Mouse (Mus musculus) kidney, postnatal 0 days (tissue): ENCODE data around the gene Rpe65. TPM values are rescaled to one million over a fixed set of nuclear protein-coding genes. Genes with fewer than 3 reads are reported as not detected.
A peak's percentile ranks its signal among the peaks of the same experiment; 100 is the strongest.

ENCODE experiments used
- ATAC-seq: fragments of 200-750 bp; cut with Nextera tagmentation; replicated peaks from 2 replicates; pipeline ENCODE4 v1.8.0; 2017; ENCODE audit warnings: low read depth, moderate number of reproducible peaks, moderate TSS enrichment, moderate library complexity; ENCODE audit not compliant: low FRiP score
- DNase-seq: peaks from one replicate; pipeline ENCODE4 v3.0.0-alpha.2; 2016; ENCODE audit warnings: low spot score
- H3K27ac ChIP-seq: fragments of 300-500 bp; sonication (generic); 2 replicates; pipeline ENCODE4 v1.5.1; 2014; ENCODE audit warnings: mild to moderate bottlenecking
- H3K27me3 ChIP-seq: fragments of 300-500 bp; sonication (generic); 2 replicates; pipeline ENCODE4 v1.6.1; 2014; ENCODE audit warnings: low read length, mixed read lengths; ENCODE audit not compliant: insufficient read depth
- H3K36me3 ChIP-seq: fragments of 300-500 bp; sonication (generic); 2 replicates; pipeline ENCODE4 v1.6.1; 2014; ENCODE audit warnings: low read length, mixed read lengths; ENCODE audit not compliant: insufficient read depth
- H3K4me1 ChIP-seq: fragments of 300-500 bp; sonication (generic); replicated peaks from 2 replicates; pipeline ENCODE4 v1.6.1; 2014; ENCODE audit warnings: antibody characterized with exemption, low read length, mixed read lengths; ENCODE audit not compliant: insufficient read depth
- H3K4me2 ChIP-seq: fragments of 300-500 bp; sonication (generic); 2 replicates; pipeline ENCODE4 v1.6.1; 2014; ENCODE audit warnings: mild to moderate bottlenecking, low read length, moderate library complexity, mixed read lengths
- H3K4me3 ChIP-seq: fragments of 300-500 bp; sonication (generic); replicated peaks from 2 replicates; pipeline ENCODE4 v1.5.1; 2014; ENCODE audit warnings: low read depth, low read length
- H3K9ac ChIP-seq: fragments of 300-500 bp; sonication (generic); 2 replicates; pipeline ENCODE4 v1.6.1; 2014; ENCODE audit warnings: low read depth, low read length
- H3K9me3 ChIP-seq: fragments of 300-500 bp; sonication (generic); replicated peaks from 2 replicates; pipeline ENCODE4 v1.6.1; 2016; ENCODE audit warnings: low read length, inconsistent platforms, mixed read lengths
- CTCF ChIP-seq: IDR thresholded peaks from 2 replicates; pipeline ENCODE4 v1.5.1; 2016; ENCODE audit warnings: antibody characterized with exemption, low read depth, mild to moderate bottlenecking, moderate library complexity
- WGBS: fragments of 180-500 bp; shearing (Covaris S2); extraction: QIAGEN DNeasy Blood & Tissue Kit; methylation state at CpG from one replicate; pipeline ENCODE4 v1.1.7; 2014; 5-methylcytosine and 5-hydroxymethylcytosine counted together
- polyA plus RNA-seq: library from polyadenylated mRNA; unstranded; fragments of >200 nt; fragmentation: Nextera tagmentation; extraction: Ambion mirVana; gene quantifications from 2 replicates; pipeline ENCODE4 v1.2.1, GENCODE M21; 2015

The Rpe65 gene
- not detected in 2 replicates for polyA plus RNA-seq

GRCm38 (mm10) chr3:159598875-159599274 is at the start of gene Rpe65:
Gene Rpe65, plus strand, starts transcription at chr3:159599175.
- DNase-seq: no peak
- no peak within 1 kb of the TSS for H3K4me3 ChIP-seq

DNA sequence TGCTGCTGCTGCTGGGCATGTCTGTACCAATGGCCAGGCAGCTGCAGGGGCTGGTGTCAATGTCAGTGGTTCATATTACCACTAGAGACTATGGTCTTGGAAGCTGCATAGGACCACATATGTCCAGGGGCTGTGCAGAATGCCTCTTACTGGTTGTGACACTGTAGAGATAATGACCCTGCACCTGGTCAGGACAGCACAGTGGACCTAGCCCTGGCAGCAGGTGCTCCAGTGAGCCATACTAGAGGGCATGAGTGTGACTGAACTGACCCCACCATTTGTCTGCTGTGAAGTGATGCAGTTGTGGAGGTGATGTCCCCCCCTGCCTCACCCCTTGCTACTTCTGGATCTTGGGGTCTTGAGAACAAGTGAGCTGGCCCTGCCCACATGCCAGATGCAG is 48.8 kb upstream of the Rpe65 start:
- Histone ChIP-seq H3K9me3 (no peaks in the 10 kb centered on the region), H3K27me3 (no peaks in the 10 kb centered on the region), H3K27ac (no peak overlapping the region), H3K36me3 (no peaks in the 10 kb centered on the region), H3K4me1 (no peaks in the 10 kb centered on the region), H3K4me3 (no peak overlapping the region), H3K4me2 (no peak overlapping the region), H3K9ac (no peak overlapping the region)
- no peak for TF ChIP-seq CTCF
- DNase-seq (no peak), ATAC-seq (0 out of 2 replicates have a peak, but pooled peaks have one; percentile 13)

More at GRCm38 (mm10) chr3:159598875-159599274, at the start of gene Rpe65:
- Histone ChIP-seq H3K4me2 (no peak within 1 kb of the TSS), H3K9ac (no peak within 1 kb of the TSS), H3K36me3 (no peaks in the 10 kb centered on the region), H3K27me3 (no peaks in the 10 kb centered on the region), H3K9me3 (no peaks in the 10 kb centered on the region), H3K27ac (no peak within 1 kb of the TSS), H3K4me1 (no peaks in the 10 kb centered on the region)
- WGBS: 79% methylated on average over 1 of the region's 1 CpGs
- ATAC-seq: no peak
- no peak for TF ChIP-seq CTCF

DNA sequence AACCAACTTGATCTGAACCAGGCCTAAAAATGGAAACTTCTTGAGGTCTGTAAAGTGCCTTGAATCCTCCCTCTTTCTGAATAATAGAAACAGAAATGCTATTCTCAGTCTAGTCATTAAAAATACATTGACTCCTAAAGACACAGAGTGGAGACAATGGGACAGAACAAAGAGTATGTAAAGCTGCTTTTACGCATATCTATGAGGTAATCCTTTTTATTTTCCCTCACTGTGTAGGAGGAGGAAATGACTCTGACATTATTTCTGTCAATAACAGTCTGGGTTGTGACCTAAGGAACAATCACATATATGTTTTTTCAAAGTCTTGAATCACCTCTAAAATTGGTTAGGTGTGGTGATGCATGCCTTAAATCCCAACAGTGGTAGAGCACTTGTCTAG is 16.0 kb downstream of the Rpe65 start:
- Histone ChIP-seq H3K4me1 (no peaks in the 10 kb centered on the region), H3K9me3 (no peaks in the 10 kb centered on the region), H3K36me3 (no peaks in the 10 kb centered on the region), H3K4me3 (no peak overlapping the region), H3K9ac (no peak overlapping the region), H3K27me3 (no peaks in the 10 kb centered on the region), H3K27ac (no peak overlapping the region), H3K4me2 (no peak overlapping the region)
- TF ChIP-seq CTCF: no peak
- DNase-seq: no peak
- no peak for ATAC-seq
- 81% methylated on average over 1 of the region's 1 CpGs for WGBS

DNA sequence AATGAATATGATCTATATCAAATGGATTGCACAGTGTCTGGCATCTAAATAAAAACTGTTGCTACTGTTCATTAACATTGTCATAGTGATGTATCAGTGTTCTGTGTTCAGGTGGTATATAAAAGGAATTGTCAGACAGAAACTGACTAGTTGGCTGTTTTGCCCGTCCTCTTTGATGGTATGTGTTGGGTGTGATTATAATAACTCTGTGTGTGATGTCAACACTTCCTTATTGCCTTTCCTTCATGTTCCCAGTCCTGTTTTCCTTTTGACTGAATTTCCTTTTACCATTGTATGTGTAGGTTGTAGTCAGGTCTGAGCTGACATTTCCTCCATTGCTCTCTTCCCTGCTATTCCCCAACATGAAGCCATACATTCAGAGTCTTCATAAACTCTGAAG is 22.1 kb downstream of the Rpe65 start:
- Histone ChIP-seq H3K27ac (no peak overlapping the region), H3K36me3 (no peaks in the 10 kb centered on the region), H3K9ac (no peak overlapping the region), H3K27me3 (no peaks in the 10 kb centered on the region), H3K9me3 (no peaks in the 10 kb centered on the region), H3K4me3 (no peak overlapping the region), H3K4me1 (no peaks in the 10 kb centered on the region), H3K4me2 (no peak overlapping the region)
- WGBS: 68% methylated on average over 1 of the region's 1 CpGs
- TF ChIP-seq CTCF: no peak
- ATAC-seq (no peak), DNase-seq (no peak)

GRCm38 (mm10) chr3:159624010-159624409 is 25.0 kb downstream of the Rpe65 start:
- Histone ChIP-seq H3K4me2 (no peak overlapping the region), H3K9ac (no peak overlapping the region), H3K4me1 (no peaks in the 10 kb centered on the region), H3K36me3 (no peaks in the 10 kb centered on the region), H3K27me3 (no peaks in the 10 kb centered on the region), H3K4me3 (no peak overlapping the region), H3K27ac (no peak overlapping the region), H3K9me3 (no peaks in the 10 kb centered on the region)
- ATAC-seq: no peak
- WGBS: 64% methylated on average over 1 of the region's 1 CpGs
- DNase-seq: no peak
- no peak for TF ChIP-seq CTCF

- no peak overlapping the region for H3K4me3 ChIP-seq
- H3K4me2 ChIP-seq: no peak overlapping the region
- no peaks in the 10 kb centered on the region for H3K4me1 ChIP-seq
- no peak for DNase-seq
- H3K9ac ChIP-seq: no peak overlapping the region
- no peak for ATAC-seq
- H3K27ac ChIP-seq: no peak overlapping the region
- TF ChIP-seq CTCF: no peak
- no peaks in the 10 kb centered on the region for H3K9me3 ChIP-seq
- WGBS: 58% methylated on average over 1 of the region's 1 CpGs
- no peaks in the 10 kb centered on the region for H3K27me3 ChIP-seq
- no peaks in the 10 kb centered on the region for H3K36me3 ChIP-seq
These were observed 61.8 kb downstream of the Rpe65 start for GRCm38 (mm10) chr3:159660741-159661140.

GRCm38 (mm10) chr3:159663333-159663732 is 64.4 kb downstream of the Rpe65 start:
- Histone ChIP-seq H3K4me2 (no peak overlapping the region), H3K27me3 (no peaks in the 10 kb centered on the region), H3K36me3 (no peaks in the 10 kb centered on the region), H3K9ac (no peak overlapping the region), H3K4me3 (no peak overlapping the region), H3K27ac (no peak overlapping the region), H3K4me1 (no peaks in the 10 kb centered on the region), H3K9me3 (no peaks in the 10 kb centered on the region)
- WGBS: 95% methylated on average over 1 of the region's 1 CpGs
- no peak for DNase-seq
- no peak for ATAC-seq
- no peak for TF ChIP-seq CTCF

Other genes with a start within 250 kb of the Rpe65 start
- 17.9 and 21.3 TPM in 2 replicates for gene Depdc1a, start 103.7 kb upstream of the Rpe65 start, polyA plus RNA-seq
- gene Wls, start 240.5 kb downstream of the Rpe65 start, polyA plus RNA-seq: 146 and 160 TPM in 2 replicates